Mouse (Mus musculus) MEL (cell line): Measurements from ENCODE around the gene Slc12a8.

ENCODE experiments used
- CTCF ChIP-seq, 3 experiments: IDR thresholded peaks in 2 of 3; conservative IDR thresholded peaks in 1 of 3; 2 replicates each; pipeline ENCODE4 v1.5.1; 2011 to 2012; ENCODE audit warnings: low read length in 3 of 3, low read depth in 2 of 3, mild to moderate bottlenecking in 2 of 3, improper control_type of control experiment in 1 of 3, inconsistent platforms in 1 of 3, mixed read lengths in 1 of 3, moderate library complexity in 1 of 3; ENCODE audit not compliant: control insufficient read depth in 1 of 3, insufficient read depth in 1 of 3, poor library complexity in 1 of 3, severe bottlenecking in 1 of 3
- EP300 ChIP-seq, 2 experiments: IDR thresholded peaks; 2 replicates each; pipeline ENCODE4 v1.6.1; 2011; ENCODE audit warnings: improper control_type of control experiment in 2 of 2, low read length in 2 of 2, low read depth in 1 of 2, mild to moderate bottlenecking in 1 of 2
- GATA1 ChIP-seq: IDR thresholded peaks from 2 replicates; pipeline ENCODE4 v1.6.1; 2011; ENCODE audit warnings: low read depth, low read length, improper control_type of control experiment
- HCFC1 ChIP-seq: IDR thresholded peaks from 2 replicates; pipeline ENCODE4 v1.6.1; 2012; ENCODE audit warnings: low read depth, mild to moderate bottlenecking, inconsistent platforms, low read length, improper control_type of control experiment, moderate library complexity
- MAX ChIP-seq: IDR thresholded peaks from 2 replicates; pipeline ENCODE4 v1.6.1; 2011; ENCODE audit warnings: low read length, improper control_type of control experiment
- MYC ChIP-seq: IDR thresholded peaks from 2 replicates; pipeline ENCODE4 v1.6.1; 2011; ENCODE audit warnings: low read depth, mild to moderate bottlenecking, low read length, improper control_type of control experiment, moderate library complexity
- POLR2AphosphoS2 ChIP-seq: IDR thresholded peaks from 2 replicates; pipeline ENCODE4 v1.6.1; 2011; ENCODE audit warnings: low read length, improper control_type of control experiment
- SMC3 ChIP-seq: IDR thresholded peaks from 2 replicates; pipeline ENCODE4 v1.6.1; 2011; ENCODE audit warnings: low read depth, low read length, improper control_type of control experiment
- USF1 ChIP-seq: IDR thresholded peaks from 2 replicates; pipeline ENCODE4 v1.6.1; 2014; ENCODE audit warnings: low read depth, mild to moderate bottlenecking, inconsistent platforms, low read length, improper control_type of control experiment, moderate library complexity
- ZC3H11A ChIP-seq: IDR thresholded peaks from 2 replicates; pipeline ENCODE4 v1.6.1; 2012; ENCODE audit warnings: low read depth, mild to moderate bottlenecking, inconsistent platforms, low read length, improper control_type of control experiment
- ZNF384 ChIP-seq: IDR thresholded peaks from 2 replicates; pipeline ENCODE4 v1.6.1; 2012; ENCODE audit warnings: low read depth, mild to moderate bottlenecking, inconsistent platforms, low read length, improper control_type of control experiment

DNA sequence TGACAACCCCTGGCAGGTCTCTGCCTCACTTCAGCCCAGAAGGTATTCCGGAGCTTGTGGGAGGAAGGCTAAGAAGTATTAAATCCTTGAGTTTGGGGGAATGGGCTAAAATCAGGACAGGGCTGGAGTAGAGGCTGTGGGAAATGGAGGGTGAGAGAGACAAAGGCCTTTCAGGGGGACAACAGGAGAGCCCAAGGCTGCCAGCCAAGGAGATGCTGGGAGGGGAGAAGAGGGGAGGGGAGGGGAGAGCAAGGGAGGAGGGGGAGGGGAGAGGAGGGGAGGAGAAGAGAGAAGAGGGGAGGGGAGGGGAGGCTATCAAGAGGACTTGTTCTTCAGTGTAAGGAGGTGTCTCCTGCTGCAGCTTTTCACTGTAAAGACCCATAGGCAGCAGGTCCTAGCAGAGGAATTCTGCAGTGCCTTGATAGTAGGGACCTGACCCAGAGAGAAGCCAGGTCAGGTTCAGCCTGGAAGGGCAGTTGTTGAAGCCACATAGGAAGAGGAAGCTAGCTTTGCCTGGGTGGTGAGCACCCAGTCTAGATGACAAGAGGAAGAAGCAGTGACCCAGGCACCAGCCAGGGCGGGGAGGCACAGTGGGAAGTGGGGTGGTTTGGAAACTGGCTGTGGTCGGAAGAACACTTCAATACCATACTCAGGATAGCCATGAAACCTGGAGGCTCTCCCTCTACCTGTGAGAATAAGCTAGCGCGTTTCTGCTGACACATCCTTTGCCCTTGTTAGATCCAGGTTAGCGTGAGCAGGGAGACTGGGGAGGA is 174.0 kb downstream of the Slc12a8 start:
- TF ChIP-seq EP300 (IDR thresholded peaks at IDR 0.05; ENCODE audit: low read depth in 1 of 2, low read length in 2 of 2) (no peak), SMC3 (no peak), GATA1 (no peak), USF1 (no peak), ZC3H11A (no peak), ZNF384 (no peak), MYC (no peak), CTCF (IDR thresholded peaks at IDR 0.05 in 2 of 3, conservative IDR thresholded peaks at IDR 0.05 in 1 of 3; ENCODE audit: control insufficient read depth in 1 of 3, insufficient read depth in 1 of 3, low read depth in 2 of 3, low read length in 3 of 3, poor library complexity in 1 of 3, severe bottlenecking in 1 of 3) (no peak), MAX (no peak), POLR2AphosphoS2 (no peak), HCFC1 (no peak)
